Mouse (Mus musculus) adipocyte (in vitro differentiated cells): ENCODE measurements around the gene Rasgrf2.
"Not testable (repeated sequence)": the region's sequence is repeated elsewhere in the genome, so short reads cannot be mapped to it uniquely, and the experiment has no call there.

Experiments used
- DNase-seq: peaks from one replicate; pipeline ENCODE4 v3.0.0-alpha.2; 2016; ENCODE audit warnings: low spot score

Gene Rasgrf2

DNA sequence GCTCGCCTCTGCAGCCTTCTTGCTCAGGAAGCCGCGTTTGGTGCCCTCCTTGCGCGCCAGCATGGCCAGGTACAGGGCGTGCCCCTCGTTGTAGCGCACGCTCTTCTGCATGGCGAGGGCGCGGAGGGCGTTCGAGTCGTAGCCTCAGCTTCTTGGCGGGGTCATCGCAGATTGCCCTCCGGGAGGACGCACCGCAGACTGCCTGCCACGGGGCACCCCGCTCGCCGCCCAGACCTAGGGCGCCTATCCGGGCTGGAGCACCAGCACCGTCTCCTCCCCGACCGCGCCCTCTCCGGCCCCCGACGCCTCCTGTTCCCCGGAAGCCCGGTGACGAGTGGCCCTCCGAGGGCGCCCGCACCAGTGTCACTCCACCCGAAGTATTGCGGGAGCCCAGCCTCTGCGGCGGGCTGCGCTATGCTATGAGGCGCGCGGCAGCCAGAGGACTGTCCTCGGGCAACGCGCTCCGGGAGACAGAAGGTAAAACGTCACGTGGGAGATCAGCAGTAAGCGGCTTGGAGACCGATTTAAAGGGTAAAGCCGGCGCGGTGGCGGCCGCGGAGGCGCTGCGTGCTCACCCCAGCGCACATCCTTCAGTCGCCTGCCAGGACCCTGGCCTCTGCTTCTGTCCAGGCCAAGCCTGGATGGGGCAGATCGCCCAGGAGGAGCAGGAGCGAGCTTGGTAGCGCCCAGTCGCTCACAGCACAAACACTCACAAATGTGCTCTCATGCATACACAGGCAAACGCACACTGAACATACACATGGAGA, at the start of gene Rasgrf2:
TSS of gene Rasgrf2 (minus strand) at position 273 of the 767 bp plus-strand sequence.
- no peak for DNase-seq

DNA sequence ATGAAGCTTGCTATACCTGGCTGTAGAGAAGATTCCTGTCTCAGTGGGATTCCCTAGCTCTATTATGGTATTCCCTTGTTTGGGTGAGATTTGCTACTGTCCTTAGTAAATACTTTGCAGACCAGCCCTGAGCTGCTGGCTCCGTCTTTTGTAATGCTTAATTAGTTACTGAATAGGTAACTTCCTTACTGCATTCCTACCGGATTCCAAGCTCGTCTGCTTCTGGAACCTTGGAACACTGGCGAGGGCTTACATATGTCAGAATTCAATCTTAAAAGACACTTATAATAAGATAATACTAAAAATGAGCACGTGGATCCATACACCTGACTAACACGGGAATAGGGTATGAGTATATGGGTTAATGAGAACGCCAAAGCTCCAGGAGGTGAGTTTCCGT, 41.2 kb upstream of the Rasgrf2 start:
- not testable (repeated sequence) for DNase-seq

DNA sequence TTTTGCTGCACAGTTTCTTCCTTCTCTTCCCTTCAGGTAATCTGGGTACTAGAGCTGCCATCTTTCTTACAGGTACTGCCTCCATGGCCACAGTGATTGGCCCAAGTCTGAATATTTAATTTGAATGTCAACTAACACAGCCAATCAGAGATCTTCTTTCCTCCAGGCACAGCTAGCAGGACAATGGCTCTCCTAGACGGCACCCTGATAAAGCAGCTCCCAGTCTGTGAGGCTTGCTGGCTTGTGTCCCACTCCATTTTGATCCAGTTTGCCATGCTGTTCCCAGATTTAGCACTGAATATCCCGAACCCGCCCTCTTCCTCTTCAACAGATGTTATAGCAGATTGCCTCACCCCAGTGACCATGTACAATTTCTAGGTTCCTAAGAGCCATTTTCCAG, 19.1 kb upstream of the Rasgrf2 start:
- DNase-seq = peak; percentile 55

- DNase-seq = peak; percentile 73
Observed at GRCm38 (mm10) chr13:92148858-92149257, 17.4 kb upstream of the Rasgrf2 start.

- no peak for DNase-seq
Observed at GRCm38 (mm10) chr13:92134792-92135191, 3.3 kb upstream of the Rasgrf2 start.

DNA sequence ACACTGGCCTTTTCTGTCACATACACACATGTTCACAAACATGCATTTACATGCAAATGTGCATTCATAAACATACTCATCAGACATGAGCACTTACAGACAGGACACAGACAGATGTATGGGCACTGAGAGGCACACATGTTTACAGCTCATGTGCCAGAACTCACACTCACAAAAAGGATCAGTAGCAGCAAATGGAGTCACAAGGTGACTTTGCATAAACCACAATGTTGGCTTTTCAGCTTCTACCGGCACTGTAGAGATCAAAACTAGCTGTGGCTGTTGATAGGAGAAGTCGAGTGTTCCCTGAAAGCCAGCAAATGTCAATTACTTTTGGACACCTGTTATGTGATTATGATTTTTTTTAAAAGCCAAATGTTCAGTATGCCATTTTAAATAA, 1.1 kb upstream of the Rasgrf2 start:
- DNase-seq = no peak

- no peak for DNase-seq
Observed at GRCm38 (mm10) chr13:92130994-92131383, 467 bp downstream of the Rasgrf2 start.

- no peak for DNase-seq
Observed at GRCm38 (mm10) chr13:92129877-92130276, 1.6 kb downstream of the Rasgrf2 start.

- DNase-seq = peak; percentile 23
Observed at GRCm38 (mm10) chr13:92125902-92126301, 5.6 kb downstream of the Rasgrf2 start.

GRCm38 (mm10) chr13:92119623-92120022, 11.8 kb downstream of the Rasgrf2 start:
- DNase-seq = peak; percentile 91

- DNase-seq = peak; percentile 76
Observed at GRCm38 (mm10) chr13:92114076-92114475, 17.4 kb downstream of the Rasgrf2 start.

DNA sequence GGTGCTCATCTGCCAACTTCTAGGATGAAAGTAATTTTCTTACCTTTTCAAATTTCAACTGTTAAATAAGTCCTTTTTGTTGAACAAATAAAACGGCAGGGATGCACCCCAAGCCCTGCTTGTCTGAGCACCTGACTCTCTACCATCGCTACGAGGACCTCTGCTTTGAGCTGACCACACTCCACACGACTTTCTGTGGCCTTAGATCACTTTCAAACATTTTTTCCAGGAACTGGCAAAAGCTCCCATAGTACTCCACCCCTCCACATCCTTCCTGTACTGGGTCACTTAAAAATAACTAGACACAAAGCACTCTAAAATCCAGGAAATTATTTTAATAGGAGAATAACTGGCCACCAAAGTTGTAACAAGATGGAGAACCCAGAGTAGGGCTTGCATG, 23.2 kb downstream of the Rasgrf2 start:
- no peak for DNase-seq

DNA sequence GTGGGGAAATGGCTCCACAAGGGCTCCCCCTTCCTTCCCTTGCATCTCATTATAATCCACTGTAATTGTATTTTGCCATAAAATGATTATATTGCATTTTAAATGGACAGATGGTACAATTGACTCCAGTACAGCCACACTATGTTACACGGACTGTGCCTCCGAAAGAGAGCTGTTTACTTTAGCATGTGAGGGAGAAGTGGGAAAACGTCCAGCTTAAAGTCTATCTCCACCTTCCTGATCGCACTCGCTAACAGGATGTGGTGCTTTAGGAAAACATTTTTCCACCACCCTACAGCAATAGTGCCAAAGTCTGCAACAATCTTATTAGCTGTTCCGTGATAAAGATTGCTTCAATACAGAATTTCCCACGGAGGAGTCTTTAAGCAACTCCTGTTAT, 27.2 kb downstream of the Rasgrf2 start:
- DNase-seq = no peak

DNA sequence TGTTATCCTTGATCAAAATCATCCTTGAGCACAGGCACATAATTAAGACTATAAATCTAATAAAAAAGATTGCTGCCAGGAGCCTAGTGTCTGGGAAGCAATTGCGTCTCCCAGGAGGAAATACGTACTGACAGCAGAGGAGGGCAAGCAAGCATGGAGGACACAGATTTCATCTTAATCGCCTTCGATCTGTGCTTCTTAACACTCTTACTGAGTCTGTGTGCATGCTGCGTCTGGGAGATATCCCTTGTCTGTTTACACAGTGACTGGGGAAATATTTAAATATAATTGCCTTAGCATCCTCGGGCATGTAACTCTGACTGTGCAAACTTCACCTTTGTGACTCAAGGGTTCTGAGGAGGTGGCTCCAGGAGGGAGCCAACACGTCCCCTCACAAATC, 33.0 kb downstream of the Rasgrf2 start:
- no peak for DNase-seq

GRCm38 (mm10) chr13:92095131-92096090, 36.0 kb downstream of the Rasgrf2 start:
- peak; percentile 90 for DNase-seq

GRCm38 (mm10) chr13:92093712-92094290, 37.7 kb downstream of the Rasgrf2 start:
- DNase-seq = peak; percentile 59

DNA sequence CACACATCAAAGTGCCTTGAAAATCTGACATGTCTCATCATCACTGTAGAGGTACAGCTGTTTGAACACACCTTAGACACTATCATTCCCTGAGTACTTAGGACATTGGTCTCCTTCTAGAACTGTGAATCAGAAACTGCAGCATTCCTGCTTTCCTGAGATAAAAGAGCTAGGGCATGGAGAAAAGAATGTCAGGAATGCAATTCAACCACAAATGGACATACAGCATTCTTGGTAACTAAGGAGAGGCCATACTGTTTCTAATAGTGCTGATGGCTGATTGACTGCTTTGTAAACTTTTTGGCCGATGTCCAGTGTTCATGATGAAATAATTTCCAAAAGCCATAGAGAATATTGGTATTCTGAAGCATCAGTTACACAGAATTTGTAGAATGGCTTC, 58.3 kb downstream of the Rasgrf2 start:
- peak; percentile 40 for DNase-seq

DNA sequence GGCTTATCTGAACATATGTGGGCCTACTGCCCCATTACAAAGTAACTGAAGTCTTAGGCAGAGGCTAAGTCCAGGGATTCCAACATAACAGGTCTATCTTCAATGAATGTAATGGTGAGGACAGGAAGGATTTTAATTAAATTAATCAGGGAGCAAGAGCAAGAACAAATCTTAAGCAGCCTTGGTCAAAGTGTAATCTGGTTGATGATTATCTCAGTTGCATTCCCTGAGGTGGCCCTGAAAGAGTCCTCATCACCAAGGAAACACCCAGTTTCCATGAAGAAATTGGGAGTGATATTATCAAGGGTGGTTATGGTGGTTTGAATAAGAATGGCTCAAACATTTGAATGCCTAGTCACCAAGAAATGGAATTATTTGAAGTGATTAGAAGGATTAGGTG, 62.8 kb downstream of the Rasgrf2 start:
- DNase-seq = no peak

DNA sequence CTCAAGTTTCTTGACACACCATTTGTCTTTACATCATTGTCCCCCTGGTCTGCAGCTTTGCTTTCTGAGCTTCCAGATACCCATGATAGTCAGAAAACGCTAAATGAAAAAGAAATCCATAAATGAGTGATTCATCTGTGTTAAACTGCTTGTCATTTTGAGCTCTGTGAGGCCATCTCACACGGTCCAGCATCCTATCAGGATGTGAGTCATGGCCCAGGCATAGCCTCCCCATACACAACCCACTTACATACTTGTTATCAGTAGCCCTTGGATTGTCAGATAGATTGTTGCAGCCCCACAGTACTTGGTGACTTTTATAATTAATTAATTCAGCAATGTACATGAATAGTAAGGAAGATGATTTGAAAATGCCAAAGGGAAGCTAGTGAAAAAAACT, 63.6 kb downstream of the Rasgrf2 start:
- no peak for DNase-seq

DNA sequence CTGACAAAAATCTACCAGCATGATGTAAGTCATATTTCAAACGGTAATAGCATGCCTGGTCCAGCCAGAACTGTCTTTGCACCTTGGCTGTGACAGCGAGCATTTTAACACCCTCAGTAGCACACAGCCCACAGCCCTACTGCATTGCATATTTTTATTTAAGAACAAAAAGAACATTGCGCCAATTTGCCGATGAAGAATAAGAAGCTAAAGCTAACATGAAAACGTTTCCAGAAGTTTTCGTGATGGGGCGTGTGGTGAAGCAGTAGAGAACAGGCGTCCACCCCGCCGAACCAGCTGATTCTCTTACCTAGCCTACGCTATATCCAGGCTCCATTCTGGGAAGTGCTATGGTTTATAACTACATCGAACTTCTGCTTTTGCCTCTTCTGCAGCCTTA, 77.7 kb downstream of the Rasgrf2 start:
- DNase-seq = no peak

- DNase-seq = no peak
Observed at GRCm38 (mm10) chr13:92053001-92053400, 78.5 kb downstream of the Rasgrf2 start.

GRCm38 (mm10) chr13:92051216-92051615, 80.2 kb downstream of the Rasgrf2 start:
- DNase-seq = no peak
